Mouse (Mus musculus) heart, adult 2 months (tissue): ENCODE results near the gene Nsg2.

Source experiments
- CTCF ChIP-seq: fragments of 200-600 bp; IDR thresholded peaks from 2 replicates; pipeline ENCODE4 v1.8.1; 2022; ENCODE audit warnings: antibody characterized with exemption, mild to moderate bottlenecking, moderate library complexity
- EP300 ChIP-seq: fragments of 200-500 bp; IDR thresholded peaks from 2 replicates; pipeline ENCODE4 v1.6.1; 2011; ENCODE audit warnings: low read depth, low read length, control low read depth; ENCODE audit not compliant: insufficient read depth
- POLR2A ChIP-seq: fragments of 200-500 bp; IDR thresholded peaks from 2 replicates; pipeline ENCODE4 v1.6.1; 2011; ENCODE audit warnings: mild to moderate bottlenecking, low read depth, low read length, control low read depth; ENCODE audit not compliant: insufficient read depth

GRCm38 (mm10) chr11:32064511-32064862 lies 64.2 kb downstream of the Nsg2 start:
- TF ChIP-seq POLR2A, result no peak
- TF ChIP-seq CTCF, result no peak
- no peak for TF ChIP-seq EP300
